Mouse (Mus musculus): ENCODE measurements at regions not wholly inside any gene's neighbourhood (a gene's known extent, or its start where the extent isn't known, plus 50 kb on each side); places are given as distances from the start of the nearest gene placed in this dataset.
A peak's percentile ranks its signal among the peaks of the same experiment; 100 is the strongest.
"Not testable (repeated sequence)": the region's sequence is repeated elsewhere in the genome, so short reads cannot be mapped to it uniquely, and the experiment has no call there.

GRCm38 (mm10) chr1:107772967-107773366, 183.2 kb downstream of the Serpinb8 start:
- no peak overlapping the region for H3K27ac ChIP-seq (replicated peaks; ENCODE audit: low read depth, low read length)
- DNase-seq (ENCODE audit: low spot score) (no peak), ATAC-seq (ENCODE audit: low read depth) (no peak)
- no peaks in the 10 kb centered on the region for H3K9me3 ChIP-seq (ENCODE audit: control insufficient read depth, low read length)
- 78% methylated on average over 2 of the region's 2 CpGs for WGBS
- H3K27me3 ChIP-seq (replicated peaks; ENCODE audit: control insufficient read depth, insufficient read depth, low read length), result no peaks in the 10 kb centered on the region
- H3K4me2 ChIP-seq (ENCODE audit: low read depth, low read length), result no peak overlapping the region
- H3K9ac ChIP-seq (ENCODE audit: low read depth, low read length), result no peak overlapping the region
- H3K36me3 ChIP-seq (ENCODE audit: control insufficient read depth, insufficient read depth, low read length), result no peaks in the 10 kb centered on the region
- no peak overlapping the region for H3K4me3 ChIP-seq (ENCODE audit: low read depth, low read length)
- H3K4me1 ChIP-seq (ENCODE audit: control insufficient read depth, insufficient read depth, low read length), result no peaks in the 10 kb centered on the region

GRCm38 (mm10) chr1:107783079-107783478, 193.3 kb downstream of the Serpinb8 start:
- ATAC-seq (ENCODE audit: low read depth) (no peak), DNase-seq (ENCODE audit: low spot score) (no peak)
- Histone ChIP-seq H3K4me2 (ENCODE audit: low read depth, low read length) (no peak overlapping the region), H3K27ac (replicated peaks; ENCODE audit: low read depth, low read length) (no peak overlapping the region), H3K27me3 (replicated peaks; ENCODE audit: control insufficient read depth, insufficient read depth, low read length) (no peaks in the 10 kb centered on the region), H3K36me3 (ENCODE audit: control insufficient read depth, insufficient read depth, low read length) (no peaks in the 10 kb centered on the region), H3K9ac (ENCODE audit: low read depth, low read length) (no peak overlapping the region), H3K4me3 (ENCODE audit: low read depth, low read length) (no peak overlapping the region), H3K9me3 (ENCODE audit: control insufficient read depth, low read length) (no peaks in the 10 kb centered on the region), H3K4me1 (ENCODE audit: control insufficient read depth, insufficient read depth, low read length) (no peaks in the 10 kb centered on the region)
- 78% methylated on average over 5 of the region's 5 CpGs for WGBS

GRCm38 (mm10) chr1:107805823-107806222, 216.0 kb downstream of the Serpinb8 start:
- no peaks in the 10 kb centered on the region for H3K9me3 ChIP-seq (ENCODE audit: control insufficient read depth, low read length)
- no peaks in the 10 kb centered on the region for H3K27me3 ChIP-seq (replicated peaks; ENCODE audit: control insufficient read depth, insufficient read depth, low read length)
- no peak overlapping the region for H3K9ac ChIP-seq (ENCODE audit: low read depth, low read length)
- no peak overlapping the region for H3K27ac ChIP-seq (replicated peaks; ENCODE audit: low read depth, low read length)
- no peak overlapping the region for H3K4me2 ChIP-seq (ENCODE audit: low read depth, low read length)
- no peaks in the 10 kb centered on the region for H3K4me1 ChIP-seq (ENCODE audit: control insufficient read depth, insufficient read depth, low read length)
- no peak overlapping the region for H3K4me3 ChIP-seq (ENCODE audit: low read depth, low read length)
- no peak for ATAC-seq (ENCODE audit: low read depth)
- WGBS, result 74% methylated on average over 5 of the region's 5 CpGs
- H3K36me3 ChIP-seq (ENCODE audit: control insufficient read depth, insufficient read depth, low read length), result no peaks in the 10 kb centered on the region
- DNase-seq (ENCODE audit: low spot score), result peak; percentile 26

- not testable (repeated sequence) for DNase-seq (ENCODE audit: low spot score); H3K36me3 ChIP-seq (ENCODE audit: control insufficient read depth, insufficient read depth, low read length); H3K27ac ChIP-seq (replicated peaks; ENCODE audit: low read depth, low read length); H3K4me1 ChIP-seq (ENCODE audit: control insufficient read depth, insufficient read depth, low read length); H3K27me3 ChIP-seq (replicated peaks; ENCODE audit: control insufficient read depth, insufficient read depth, low read length); H3K9me3 ChIP-seq (ENCODE audit: control insufficient read depth, low read length); H3K9ac ChIP-seq (ENCODE audit: low read depth, low read length); H3K4me3 ChIP-seq (ENCODE audit: low read depth, low read length); H3K4me2 ChIP-seq (ENCODE audit: low read depth, low read length); ATAC-seq (ENCODE audit: low read depth)
- WGBS, result 82% methylated on average over 2 of the region's 2 CpGs
Observed at GRCm38 (mm10) chr1:107807367-107807766, 217.6 kb downstream of the Serpinb8 start.

DNA sequence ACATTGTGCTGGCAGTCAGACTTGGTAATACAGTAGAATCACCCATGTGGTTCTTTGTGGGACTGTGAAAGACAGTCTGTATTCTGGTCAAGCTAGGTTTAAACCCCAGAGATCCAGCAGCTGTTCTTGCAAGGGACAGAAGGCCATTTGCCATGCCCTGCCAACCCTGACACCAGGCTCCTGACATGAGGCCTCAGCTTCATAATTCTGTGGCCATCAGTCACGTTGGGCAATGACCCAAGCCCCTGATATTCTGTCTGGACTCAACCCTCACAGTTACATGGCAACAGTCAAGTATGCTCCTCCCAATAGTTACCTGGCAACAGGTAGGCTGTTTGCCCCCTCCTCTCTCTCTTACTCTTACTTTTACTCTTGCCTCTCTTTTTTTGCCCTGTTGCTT, 221.3 kb downstream of the Serpinb8 start:
- Histone ChIP-seq H3K4me3 (ENCODE audit: low read depth, low read length) (no peak overlapping the region), H3K36me3 (ENCODE audit: control insufficient read depth, insufficient read depth, low read length) (no peaks in the 10 kb centered on the region), H3K9ac (ENCODE audit: low read depth, low read length) (no peak overlapping the region), H3K27ac (replicated peaks; ENCODE audit: low read depth, low read length) (no peak overlapping the region), H3K4me1 (ENCODE audit: control insufficient read depth, insufficient read depth, low read length) (no peaks in the 10 kb centered on the region), H3K27me3 (replicated peaks; ENCODE audit: control insufficient read depth, insufficient read depth, low read length) (no peaks in the 10 kb centered on the region), H3K4me2 (ENCODE audit: low read depth, low read length) (no peak overlapping the region), H3K9me3 (ENCODE audit: control insufficient read depth, low read length) (no peaks in the 10 kb centered on the region)
- WGBS, result 63% methylated on average over 1 of the region's 1 CpGs
- ATAC-seq (ENCODE audit: low read depth) (no peak), DNase-seq (ENCODE audit: low spot score) (no peak)

DNA sequence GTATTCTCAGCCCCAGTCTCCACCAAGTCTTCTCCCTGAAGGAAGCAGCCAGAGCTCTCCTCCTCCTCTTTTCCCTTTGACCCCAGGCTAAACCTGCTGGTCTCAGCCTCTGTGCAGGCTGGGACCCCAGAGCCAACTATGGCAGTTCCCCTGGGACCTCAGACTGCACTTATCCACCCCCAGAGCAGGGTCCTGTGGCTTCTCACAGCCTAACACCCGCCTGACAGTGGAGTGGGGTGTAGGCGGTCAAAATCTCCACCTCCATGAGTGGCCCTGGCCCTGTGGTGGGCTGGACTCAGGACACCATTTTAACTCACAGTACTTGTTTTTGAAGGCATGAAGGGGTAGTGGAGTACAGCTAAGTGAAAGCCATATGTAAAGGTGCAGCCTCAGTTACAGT, 222.1 kb downstream of the Serpinb8 start:
- Histone ChIP-seq H3K36me3 (ENCODE audit: control insufficient read depth, insufficient read depth, low read length) (no peaks in the 10 kb centered on the region), H3K4me3 (ENCODE audit: low read depth, low read length) (no peak overlapping the region), H3K27me3 (replicated peaks; ENCODE audit: control insufficient read depth, insufficient read depth, low read length) (no peaks in the 10 kb centered on the region), H3K9ac (ENCODE audit: low read depth, low read length) (no peak overlapping the region), H3K27ac (replicated peaks; ENCODE audit: low read depth, low read length) (no peak overlapping the region), H3K4me1 (ENCODE audit: control insufficient read depth, insufficient read depth, low read length) (no peaks in the 10 kb centered on the region), H3K9me3 (ENCODE audit: control insufficient read depth, low read length) (no peaks in the 10 kb centered on the region), H3K4me2 (ENCODE audit: low read depth, low read length) (no peak overlapping the region)
- DNase-seq (ENCODE audit: low spot score), result no peak
- ATAC-seq (ENCODE audit: low read depth), result no peak
- 72% methylated on average over 2 of the region's 2 CpGs for WGBS

- Histone ChIP-seq H3K9ac (ENCODE audit: low read depth, low read length) (no peak overlapping the region), H3K9me3 (ENCODE audit: control insufficient read depth, low read length) (no peaks in the 10 kb centered on the region), H3K4me2 (ENCODE audit: low read depth, low read length) (no peak overlapping the region), H3K4me1 (ENCODE audit: control insufficient read depth, insufficient read depth, low read length) (no peaks in the 10 kb centered on the region), H3K36me3 (ENCODE audit: control insufficient read depth, insufficient read depth, low read length) (no peaks in the 10 kb centered on the region), H3K4me3 (ENCODE audit: low read depth, low read length) (no peak overlapping the region), H3K27me3 (replicated peaks; ENCODE audit: control insufficient read depth, insufficient read depth, low read length) (no peaks in the 10 kb centered on the region), H3K27ac (replicated peaks; ENCODE audit: low read depth, low read length) (no peak overlapping the region)
- DNase-seq (ENCODE audit: low spot score), result no peak
- WGBS, result 77% methylated on average over 5 of the region's 5 CpGs
- no peak for ATAC-seq (ENCODE audit: low read depth)
Observed at GRCm38 (mm10) chr1:107837877-107838276, 248.1 kb downstream of the Serpinb8 start.

DNA sequence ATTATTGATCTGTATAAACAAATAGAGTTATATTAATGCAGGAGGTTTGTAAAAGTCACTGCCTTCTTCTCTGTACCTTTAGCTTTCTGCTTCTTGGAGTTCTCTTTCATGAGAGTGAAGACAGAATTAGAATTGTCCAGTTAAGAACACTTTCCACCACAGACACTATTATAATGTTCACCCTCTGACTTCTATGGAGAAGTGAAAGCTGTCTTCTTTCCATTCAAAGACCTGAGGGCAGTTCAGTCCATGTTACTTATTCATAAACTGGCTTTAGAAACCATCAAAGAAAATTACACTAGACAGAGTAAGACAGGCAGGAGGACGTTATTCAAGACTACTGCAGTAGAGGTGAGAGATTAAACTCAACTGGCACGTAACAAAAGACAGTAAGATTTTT, 262.6 kb downstream of the Serpinb8 start:
- DNase-seq (ENCODE audit: low spot score) (no peak), ATAC-seq (ENCODE audit: low read depth) (no peak)
- H3K9me3 ChIP-seq (ENCODE audit: control insufficient read depth, low read length), result no peaks in the 10 kb centered on the region
- H3K4me1 ChIP-seq (ENCODE audit: control insufficient read depth, insufficient read depth, low read length), result no peaks in the 10 kb centered on the region
- WGBS, result 45% methylated on average over 2 of the region's 2 CpGs
- H3K9ac ChIP-seq (ENCODE audit: low read depth, low read length), result no peak overlapping the region
- no peak overlapping the region for H3K4me2 ChIP-seq (ENCODE audit: low read depth, low read length)
- H3K27me3 ChIP-seq (replicated peaks; ENCODE audit: control insufficient read depth, insufficient read depth, low read length), result no peaks in the 10 kb centered on the region
- H3K36me3 ChIP-seq (ENCODE audit: control insufficient read depth, insufficient read depth, low read length), result no peaks in the 10 kb centered on the region
- no peak overlapping the region for H3K4me3 ChIP-seq (ENCODE audit: low read depth, low read length)
- H3K27ac ChIP-seq (replicated peaks; ENCODE audit: low read depth, low read length), result no peak overlapping the region

DNA sequence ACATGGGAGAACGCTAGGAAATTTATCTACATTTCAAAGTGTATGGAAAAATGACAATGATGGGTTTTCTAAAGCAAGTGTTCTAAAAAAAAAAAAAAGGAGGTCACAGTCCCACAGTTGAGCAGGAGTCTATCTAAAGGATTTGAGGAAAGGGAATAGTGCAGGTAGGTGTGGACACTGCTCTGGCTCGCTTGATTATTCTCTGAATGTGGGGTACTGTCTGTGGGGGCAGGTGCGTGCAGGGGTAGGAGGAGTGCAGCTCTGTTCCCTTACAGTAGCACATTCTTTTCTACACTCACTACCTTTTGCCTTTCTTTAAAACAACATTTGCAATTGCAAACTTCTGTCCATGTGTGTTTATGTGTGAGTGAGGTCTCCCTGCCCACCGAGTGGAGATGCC, 263.2 kb downstream of the Serpinb8 start:
- H3K36me3 ChIP-seq (ENCODE audit: control insufficient read depth, insufficient read depth, low read length), result no peaks in the 10 kb centered on the region
- no peak overlapping the region for H3K4me3 ChIP-seq (ENCODE audit: low read depth, low read length)
- no peaks in the 10 kb centered on the region for H3K4me1 ChIP-seq (ENCODE audit: control insufficient read depth, insufficient read depth, low read length)
- no peak overlapping the region for H3K9ac ChIP-seq (ENCODE audit: low read depth, low read length)
- DNase-seq (ENCODE audit: low spot score) (no peak), ATAC-seq (ENCODE audit: low read depth) (no peak)
- H3K27me3 ChIP-seq (replicated peaks; ENCODE audit: control insufficient read depth, insufficient read depth, low read length), result no peaks in the 10 kb centered on the region
- no peak overlapping the region for H3K4me2 ChIP-seq (ENCODE audit: low read depth, low read length)
- H3K27ac ChIP-seq (replicated peaks; ENCODE audit: low read depth, low read length), result no peak overlapping the region
- H3K9me3 ChIP-seq (ENCODE audit: control insufficient read depth, low read length), result no peaks in the 10 kb centered on the region
- WGBS, result 86% methylated on average over 4 of the region's 4 CpGs
